Mouse (Mus musculus): ENCODE measurements around the gene Pf4.

GRCm38 (mm10) chr5:90753934-90754333, 18.3 kb upstream of the Pf4 start:
- TF ChIP-seq CTCF (IDR thresholded peaks at IDR 0.05; ENCODE audit: borderline replicate concordance, insufficient read depth, low read length) (no peak), POLR2A (IDR thresholded peaks at IDR 0.05; ENCODE audit: low read depth, low read length) (no peak)
